Mouse (Mus musculus): ENCODE measurements around the gene Tsnaxip1. TPM values are rescaled to one million over a fixed set of nuclear protein-coding genes. Genes with fewer than 3 reads are reported as not detected.
A peak's percentile ranks its signal among the peaks of the same experiment; 100 is the strongest.

The Tsnaxip1 gene
- polyA plus RNA-seq, 1 experiment = 137 TPM

DNA sequence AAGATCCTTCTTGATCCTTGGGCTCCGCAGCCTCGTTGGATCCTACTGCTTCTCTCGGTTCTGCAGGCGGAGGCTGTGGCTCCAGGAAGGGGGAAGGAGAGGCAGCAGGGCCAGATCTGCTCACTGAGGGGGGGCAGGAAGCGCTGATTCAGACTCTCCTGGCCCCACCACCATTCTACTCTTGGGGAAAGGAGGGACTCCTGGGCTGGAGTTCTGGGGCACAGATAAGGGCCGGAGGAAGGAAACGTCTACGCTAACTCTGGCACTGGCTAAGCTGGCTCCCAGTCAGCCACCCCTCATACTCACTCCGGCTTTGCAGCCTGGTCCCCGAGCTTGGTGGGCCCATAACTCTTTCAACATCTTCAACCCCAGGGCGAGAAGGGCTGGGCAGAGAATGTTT is 19.1 kb downstream of the Tsnaxip1 start:
- Histone ChIP-seq H3K27me3 (ENCODE audit: control insufficient read depth, insufficient read depth, low read length) (no peaks in the 10 kb centered on the region), H3K4me3 (ENCODE audit: control insufficient read depth, low read depth, low read length) (no peak overlapping the region), H3K4me1 (ENCODE audit: control insufficient read depth, insufficient read depth, low read length) (peaks cover 4% of the 10 kb centered on the region), H3K27ac (ENCODE audit: control insufficient read depth, insufficient read depth, low read depth, low read length) (no peak overlapping the region), H3K36me3 (ENCODE audit: control insufficient read depth, insufficient read depth, low read length) (no peaks in the 10 kb centered on the region; the same call in none of the 2 replicates)
- no peak for TF ChIP-seq POLR2A (IDR thresholded peaks at IDR 0.05; ENCODE audit: control insufficient read depth, low read depth, low read length)
- no peak for TF ChIP-seq CTCF (IDR thresholded peaks at IDR 0.05; ENCODE audit: control insufficient read depth, insufficient read depth, insufficient replicate concordance, low read depth, low read length)

GRCm38 (mm10) chr8:105850014-105850413 is 22.5 kb downstream of the Tsnaxip1 start:
- no peak overlapping the region for H3K4me3 ChIP-seq (ENCODE audit: control insufficient read depth, low read depth, low read length)
- peaks cover 6% of the 10 kb centered on the region for H3K4me1 ChIP-seq (ENCODE audit: control insufficient read depth, insufficient read depth, low read length)
- H3K27me3 ChIP-seq (ENCODE audit: control insufficient read depth, insufficient read depth, low read length) = no peaks in the 10 kb centered on the region
- TF ChIP-seq POLR2A (IDR thresholded peaks at IDR 0.05; ENCODE audit: control insufficient read depth, low read depth, low read length) (no peak), CTCF (IDR thresholded peaks at IDR 0.05; ENCODE audit: control insufficient read depth, insufficient read depth, insufficient replicate concordance, low read depth, low read length) (no peak)
- no peaks in the 10 kb centered on the region for H3K36me3 ChIP-seq (ENCODE audit: control insufficient read depth, insufficient read depth, low read length)
- H3K27ac ChIP-seq (ENCODE audit: control insufficient read depth, insufficient read depth, low read depth, low read length) = no peak overlapping the region

GRCm38 (mm10) chr8:105850611-105851010 is 23.1 kb downstream of the Tsnaxip1 start:
- Histone ChIP-seq H3K27me3 (ENCODE audit: control insufficient read depth, insufficient read depth, low read length) (no peaks in the 10 kb centered on the region), H3K4me3 (ENCODE audit: control insufficient read depth, low read depth, low read length) (no peak overlapping the region), H3K27ac (ENCODE audit: control insufficient read depth, insufficient read depth, low read depth, low read length) (no peak overlapping the region), H3K4me1 (ENCODE audit: control insufficient read depth, insufficient read depth, low read length) (peaks cover 6% of the 10 kb centered on the region), H3K36me3 (ENCODE audit: control insufficient read depth, insufficient read depth, low read length) (no peaks in the 10 kb centered on the region)
- TF ChIP-seq CTCF (IDR thresholded peaks at IDR 0.05; ENCODE audit: control insufficient read depth, insufficient read depth, insufficient replicate concordance, low read depth, low read length) (no peak), POLR2A (IDR thresholded peaks at IDR 0.05; ENCODE audit: control insufficient read depth, low read depth, low read length) (no peak)

DNA sequence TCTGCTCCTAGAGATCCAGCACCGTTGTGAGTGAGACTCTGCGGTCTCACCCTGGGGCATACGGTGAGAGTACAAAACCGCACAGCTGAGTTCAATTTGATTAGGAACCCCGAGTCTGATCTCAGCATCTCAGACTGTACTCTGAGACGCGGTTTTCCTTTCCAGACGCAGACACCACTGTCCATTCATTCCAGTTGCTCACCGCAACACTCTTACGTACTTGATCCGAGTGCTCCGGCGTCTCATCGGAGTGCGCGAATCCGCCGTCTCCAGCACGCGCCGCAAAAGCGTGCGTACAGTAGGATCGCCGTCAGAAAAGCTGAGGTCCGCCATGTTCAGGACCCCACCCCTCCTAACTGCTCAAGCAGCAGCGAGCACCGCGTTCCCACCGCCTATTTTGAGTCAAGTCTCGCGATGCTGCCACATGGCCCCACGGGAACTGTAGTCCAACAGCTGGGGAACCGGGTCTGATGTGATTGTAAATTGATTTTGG is 24.2 kb downstream of the Tsnaxip1 start:
- peak overlapping the region; percentile 99 for H3K4me3 ChIP-seq (ENCODE audit: control insufficient read depth, low read depth, low read length)
- no peaks in the 10 kb centered on the region for H3K36me3 ChIP-seq (ENCODE audit: control insufficient read depth, insufficient read depth, low read length)
- H3K4me1 ChIP-seq (ENCODE audit: control insufficient read depth, insufficient read depth, low read length) = peaks cover 12% of the 10 kb centered on the region
- no peaks in the 10 kb centered on the region for H3K27me3 ChIP-seq (ENCODE audit: control insufficient read depth, insufficient read depth, low read length)
- TF ChIP-seq POLR2A (IDR thresholded peaks at IDR 0.05; ENCODE audit: control insufficient read depth, low read depth, low read length) (peak; percentile 96), CTCF (IDR thresholded peaks at IDR 0.05; ENCODE audit: control insufficient read depth, insufficient read depth, insufficient replicate concordance, low read depth, low read length) (no peak)
- H3K27ac ChIP-seq (ENCODE audit: control insufficient read depth, insufficient read depth, low read depth, low read length) = peak overlapping the region; percentile 94

DNA sequence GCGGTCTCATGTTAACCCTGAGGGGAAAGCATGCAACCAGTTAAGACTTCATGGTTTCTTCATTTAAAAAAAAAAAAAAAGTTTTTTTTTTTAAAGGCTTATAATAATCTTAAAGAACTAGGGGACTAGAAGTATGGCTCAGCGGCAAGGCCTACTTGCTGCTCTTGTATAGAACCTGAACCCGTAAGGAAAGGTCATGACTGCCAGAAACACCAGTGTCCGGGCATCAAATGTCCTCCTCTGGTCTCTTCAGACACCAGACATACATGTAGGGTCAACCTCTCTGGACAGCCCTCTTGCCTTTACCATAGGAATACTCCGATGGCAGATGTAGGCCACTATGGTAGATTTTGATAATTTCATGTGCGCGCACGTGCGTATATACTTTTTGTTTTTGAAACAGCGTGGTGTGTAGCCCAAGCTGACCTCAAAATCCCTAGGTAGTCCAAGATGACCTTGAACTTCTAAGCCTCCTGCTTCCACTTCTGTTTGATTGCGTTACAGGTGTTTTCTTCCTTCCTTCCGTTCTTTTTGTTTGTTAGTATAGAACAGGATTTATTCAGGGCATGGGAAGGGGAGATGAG is 24.7 kb downstream of the Tsnaxip1 start:
- Histone ChIP-seq H3K4me3 (ENCODE audit: control insufficient read depth, low read depth, low read length) (peak overlapping the region; percentile 99), H3K4me1 (ENCODE audit: control insufficient read depth, insufficient read depth, low read length) (peaks cover 12% of the 10 kb centered on the region), H3K27ac (ENCODE audit: control insufficient read depth, insufficient read depth, low read depth, low read length) (no peak overlapping the region), H3K36me3 (ENCODE audit: control insufficient read depth, insufficient read depth, low read length) (no peaks in the 10 kb centered on the region), H3K27me3 (ENCODE audit: control insufficient read depth, insufficient read depth, low read length) (no peaks in the 10 kb centered on the region)
- TF ChIP-seq POLR2A (IDR thresholded peaks at IDR 0.05; ENCODE audit: control insufficient read depth, low read depth, low read length) = no peak
- TF ChIP-seq CTCF (IDR thresholded peaks at IDR 0.05; ENCODE audit: control insufficient read depth, insufficient read depth, insufficient replicate concordance, low read depth, low read length) = no peak

DNA sequence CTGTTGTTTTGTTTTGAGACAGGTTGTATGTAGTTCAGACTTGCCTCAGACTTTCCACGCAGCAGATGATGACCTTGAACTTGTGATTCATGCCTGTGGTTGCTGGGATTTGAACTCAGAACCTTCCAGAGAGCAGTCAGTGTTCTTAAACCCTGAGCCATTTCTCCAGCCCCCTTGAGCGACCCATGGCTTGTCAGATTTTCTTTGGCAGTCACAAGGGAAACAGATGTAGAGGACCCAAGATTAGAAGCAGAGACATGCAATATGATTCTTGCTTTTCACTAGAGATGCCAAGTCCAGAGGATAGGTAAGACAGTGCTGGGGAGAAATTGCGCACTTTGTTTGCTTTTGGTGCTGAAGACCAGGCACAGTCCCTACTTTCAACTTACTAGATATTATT is 25.6 kb downstream of the Tsnaxip1 start, which contains the start of gene Cenpt:
Cenpt (minus strand) TSS at position 101 of the 400 bp plus-strand sequence.
- no peak for TF ChIP-seq CTCF (IDR thresholded peaks at IDR 0.05; ENCODE audit: control insufficient read depth, insufficient read depth, insufficient replicate concordance, low read depth, low read length)
- TF ChIP-seq POLR2A (IDR thresholded peaks at IDR 0.05; ENCODE audit: control insufficient read depth, low read depth, low read length) = no peak
- no peaks in the 10 kb centered on the region for H3K27me3 ChIP-seq (ENCODE audit: control insufficient read depth, insufficient read depth, low read length)
- no peaks in the 10 kb centered on the region for H3K36me3 ChIP-seq (ENCODE audit: control insufficient read depth, insufficient read depth, low read length)
- peaks cover 12% of the 10 kb centered on the region for H3K4me1 ChIP-seq (ENCODE audit: control insufficient read depth, insufficient read depth, low read length)
- no peak within 1 kb of the TSS for H3K27ac ChIP-seq (ENCODE audit: control insufficient read depth, insufficient read depth, low read depth, low read length)
- peak within 1 kb of the TSS; percentile 55 for H3K4me3 ChIP-seq (ENCODE audit: control insufficient read depth, low read depth, low read length)

- Histone ChIP-seq H3K36me3 (ENCODE audit: control insufficient read depth, insufficient read depth, low read length) (no peaks in the 10 kb centered on the region), H3K27me3 (ENCODE audit: control insufficient read depth, insufficient read depth, low read length) (no peaks in the 10 kb centered on the region), H3K4me3 (ENCODE audit: control insufficient read depth, low read depth, low read length) (no peak overlapping the region), H3K4me1 (ENCODE audit: control insufficient read depth, insufficient read depth, low read length) (peaks cover 12% of the 10 kb centered on the region), H3K27ac (ENCODE audit: control insufficient read depth, insufficient read depth, low read depth, low read length) (no peak overlapping the region)
- no peak for TF ChIP-seq POLR2A (IDR thresholded peaks at IDR 0.05; ENCODE audit: control insufficient read depth, low read depth, low read length)
- peak; percentile 23; the same call in 1 of the 2 replicates for TF ChIP-seq CTCF (IDR thresholded peaks at IDR 0.05; ENCODE audit: control insufficient read depth, insufficient read depth, insufficient replicate concordance, low read depth, low read length)
Observed at GRCm38 (mm10) chr8:105854303-105854702, 26.8 kb downstream of the Tsnaxip1 start.
